Mouse (Mus musculus) intestine, embryonic 14.5 days (tissue): ENCODE measurements at regions not wholly inside any gene's neighbourhood (a gene's known extent, or its start where the extent isn't known, plus 50 kb on each side); places are given as distances from the start of the nearest gene placed in this dataset.

ENCODE experiments used
- ATAC-seq: fragments of 200-750 bp; cut with Nextera tagmentation; replicated peaks from 2 replicates; pipeline ENCODE4 v1.8.0; 2017; ENCODE audit warnings: low read depth, moderate number of reproducible peaks, moderate TSS enrichment, moderate library complexity; ENCODE audit not compliant: low FRiP score, low TSS enrichment
- DNase-seq: peaks from one replicate; pipeline ENCODE4 v3.0.0-alpha.2; 2018; ENCODE audit warnings: low spot score
- H3K27ac ChIP-seq: fragments of 300-500 bp; sonication (generic); 2 replicates; pipeline ENCODE4 v1.5.1; 2014; ENCODE audit warnings: low read depth, mild to moderate bottlenecking, control low read depth
- H3K27me3 ChIP-seq: fragments of 300-500 bp; sonication (generic); replicated peaks from 2 replicates; pipeline ENCODE4 v1.6.1; 2014; ENCODE audit warnings: low read length, control low read depth; ENCODE audit not compliant: control insufficient read depth, insufficient read depth
- H3K36me3 ChIP-seq: fragments of 300-500 bp; sonication (generic); 2 replicates; pipeline ENCODE4 v1.6.1; 2014; ENCODE audit warnings: low read length, control low read depth; ENCODE audit not compliant: control insufficient read depth, insufficient read depth
- H3K4me1 ChIP-seq: fragments of 300-500 bp; sonication (generic); replicated peaks from 2 replicates; pipeline ENCODE4 v1.6.1; 2014; ENCODE audit warnings: low read length, control low read depth, mixed read lengths; ENCODE audit not compliant: control insufficient read depth, insufficient read depth
- H3K4me2 ChIP-seq: fragments of 300-500 bp; sonication (generic); 2 replicates; pipeline ENCODE4 v1.6.1; 2014; ENCODE audit warnings: low read length
- H3K4me3 ChIP-seq: fragments of 300-500 bp; sonication (generic); 2 replicates; pipeline ENCODE4 v1.5.1; 2014; ENCODE audit warnings: low read depth, low read length, control low read depth, mixed read lengths
- H3K9ac ChIP-seq: fragments of 300-500 bp; sonication (generic); 2 replicates; pipeline ENCODE4 v1.6.1; 2014; ENCODE audit warnings: mild to moderate bottlenecking, low read length
- H3K9me3 ChIP-seq: fragments of 300-500 bp; sonication (generic); 2 replicates; pipeline ENCODE4 v1.6.1; 2016; ENCODE audit warnings: low read length, control low read depth; ENCODE audit not compliant: control insufficient read depth
- WGBS: fragments of 180-500 bp; shearing (Covaris S2); extraction: QIAGEN DNeasy Blood & Tissue Kit; methylation state at CpG from one replicate; pipeline ENCODE4 v1.1.7; 2014; 5-methylcytosine and 5-hydroxymethylcytosine counted together

DNA sequence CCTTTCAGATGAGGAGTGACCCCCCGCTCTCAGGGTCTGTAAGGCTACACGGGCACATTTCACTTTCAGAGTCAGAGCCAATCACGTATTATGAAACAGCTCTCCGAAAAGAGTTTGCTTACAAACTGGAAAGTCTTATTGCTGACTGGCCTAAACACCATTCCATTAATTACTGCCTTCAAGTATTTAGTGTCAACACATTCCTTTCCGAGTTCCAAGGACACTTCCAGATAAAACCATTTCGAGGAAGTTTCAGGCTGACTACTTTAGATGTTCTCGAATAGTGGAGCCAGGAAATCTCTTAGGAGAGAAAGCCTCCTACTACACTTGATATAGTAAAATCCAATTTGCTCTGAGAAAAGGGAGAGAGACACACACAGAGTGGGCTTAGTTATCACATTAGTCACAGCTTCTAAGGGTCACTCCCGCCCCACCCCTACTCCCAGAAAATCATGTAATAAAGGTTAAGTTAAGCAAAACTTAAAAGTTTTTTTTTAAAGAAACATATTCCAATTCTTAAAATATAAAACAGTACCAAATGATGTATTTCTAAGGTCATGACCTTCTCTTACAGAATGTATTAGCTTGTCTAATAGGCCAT is 136.3 kb upstream of the Gm4301 start:
- Histone ChIP-seq H3K27me3 (no peaks in the 10 kb centered on the region), H3K27ac (no peak overlapping the region), H3K9ac (no peak overlapping the region), H3K4me3 (no peak overlapping the region), H3K36me3 (no peaks in the 10 kb centered on the region), H3K4me2 (no peak overlapping the region), H3K9me3 (no peaks in the 10 kb centered on the region), H3K4me1 (no peaks in the 10 kb centered on the region)
- ATAC-seq (no peak), DNase-seq (no peak)
- 41% methylated on average over 8 of the region's 8 CpGs for WGBS

DNA sequence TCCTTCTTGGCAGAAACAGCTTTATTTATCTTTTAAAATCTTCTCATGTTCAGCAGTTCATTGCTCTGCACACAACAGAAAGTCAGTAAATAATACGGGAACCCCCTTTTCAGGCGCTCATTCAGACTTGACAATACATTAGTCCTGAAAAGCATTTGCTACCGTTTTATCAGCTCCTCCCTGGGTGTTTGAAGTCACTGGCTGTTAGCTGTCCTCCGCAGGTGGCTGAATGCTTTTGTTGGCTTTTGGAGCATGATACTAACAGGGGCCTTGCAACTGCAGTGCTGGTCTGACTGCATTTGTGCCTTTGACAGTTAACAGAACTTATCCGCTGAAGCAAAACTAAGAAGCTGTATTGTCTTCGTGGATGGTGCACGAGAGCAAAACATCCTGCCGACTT is 135.0 kb upstream of the Gm4301 start:
- Histone ChIP-seq H3K4me1 (no peaks in the 10 kb centered on the region), H3K9ac (no peak overlapping the region), H3K27me3 (no peaks in the 10 kb centered on the region), H3K4me3 (no peak overlapping the region), H3K27ac (no peak overlapping the region), H3K4me2 (no peak overlapping the region), H3K9me3 (no peaks in the 10 kb centered on the region), H3K36me3 (no peaks in the 10 kb centered on the region)
- peak; percentile 51 for DNase-seq
- no peak for ATAC-seq
- 15% methylated on average over 8 of the region's 8 CpGs for WGBS

DNA sequence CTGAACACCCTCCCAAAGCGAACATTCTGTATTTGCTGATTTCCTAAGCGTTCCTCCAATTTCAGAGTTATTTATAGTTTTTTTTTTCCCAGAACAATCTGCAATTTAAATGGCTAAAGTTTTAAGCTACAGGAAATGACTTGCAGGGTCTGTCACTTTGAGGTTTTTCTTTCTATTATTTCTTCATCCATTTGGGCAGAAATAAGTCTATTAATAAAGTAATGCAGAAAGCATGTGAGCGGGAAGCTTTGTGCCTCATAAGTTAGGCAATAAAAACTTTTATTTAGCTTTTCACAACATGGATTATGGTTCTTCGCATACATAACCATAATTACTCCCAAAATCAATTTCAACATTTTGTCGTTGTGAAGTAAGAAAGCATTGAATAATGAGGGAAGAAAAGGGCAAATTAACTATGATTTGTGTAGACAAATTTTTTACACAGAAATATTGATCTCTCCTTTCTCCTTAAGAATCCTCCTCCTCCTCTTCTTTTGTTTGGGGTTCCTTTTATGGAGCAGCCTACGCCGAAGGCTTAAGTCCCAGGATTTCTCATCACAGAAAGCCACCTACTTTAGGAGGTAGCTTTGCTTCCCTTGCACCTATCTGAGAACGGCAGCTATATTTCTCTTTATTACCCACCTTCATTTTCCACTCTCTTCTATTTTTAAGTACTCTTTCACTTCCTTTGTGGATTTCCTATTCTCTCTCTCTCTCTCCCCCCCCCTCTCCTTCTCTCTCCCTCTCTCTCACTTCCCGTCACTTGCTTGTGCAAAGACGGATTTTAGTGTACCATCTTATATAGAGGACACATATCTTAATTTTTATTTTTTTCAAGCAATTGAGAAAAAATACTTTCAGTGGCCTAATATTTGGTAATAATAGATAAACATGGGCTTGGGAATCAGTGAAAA is 128.6 kb upstream of the Gm4301 start:
- WGBS, result 85% methylated on average over 10 of the region's 10 CpGs
- no peaks in the 10 kb centered on the region for H3K4me1 ChIP-seq
- H3K9ac ChIP-seq, result no peak overlapping the region
- H3K27ac ChIP-seq, result no peak overlapping the region
- H3K4me3 ChIP-seq, result no peak overlapping the region
- no peaks in the 10 kb centered on the region for H3K27me3 ChIP-seq
- H3K36me3 ChIP-seq, result no peaks in the 10 kb centered on the region
- H3K9me3 ChIP-seq, result no peaks in the 10 kb centered on the region
- DNase-seq (no peak), ATAC-seq (no peak)
- no peak overlapping the region for H3K4me2 ChIP-seq

DNA sequence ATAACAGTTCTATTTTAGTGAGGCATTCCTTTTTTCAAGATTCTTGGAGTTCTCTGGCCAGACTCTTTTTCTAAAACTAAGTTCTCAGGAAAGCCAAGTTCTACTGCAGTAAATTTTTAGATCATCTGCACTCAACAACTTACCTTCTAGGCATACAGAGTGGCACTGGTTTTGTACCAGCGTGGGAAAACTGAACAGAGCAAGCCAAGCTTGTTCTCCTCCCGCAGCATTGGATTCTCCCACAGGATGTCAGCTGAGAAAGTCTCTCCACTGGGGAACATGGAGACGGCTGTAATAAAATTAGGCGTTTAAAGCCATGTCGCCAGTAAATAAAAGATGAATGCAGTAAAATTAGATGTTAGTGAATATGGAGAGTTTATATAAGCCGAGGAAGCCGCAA is 124.8 kb upstream of the Gm4301 start:
- no peak overlapping the region for H3K4me2 ChIP-seq
- no peaks in the 10 kb centered on the region for H3K4me1 ChIP-seq
- ATAC-seq (no peak), DNase-seq (no peak)
- H3K4me3 ChIP-seq, result no peak overlapping the region
- H3K36me3 ChIP-seq, result no peaks in the 10 kb centered on the region
- no peak overlapping the region for H3K27ac ChIP-seq
- H3K9me3 ChIP-seq, result no peaks in the 10 kb centered on the region
- no peak overlapping the region for H3K9ac ChIP-seq
- no peaks in the 10 kb centered on the region for H3K27me3 ChIP-seq
- 37% methylated on average over 7 of the region's 7 CpGs for WGBS

DNA sequence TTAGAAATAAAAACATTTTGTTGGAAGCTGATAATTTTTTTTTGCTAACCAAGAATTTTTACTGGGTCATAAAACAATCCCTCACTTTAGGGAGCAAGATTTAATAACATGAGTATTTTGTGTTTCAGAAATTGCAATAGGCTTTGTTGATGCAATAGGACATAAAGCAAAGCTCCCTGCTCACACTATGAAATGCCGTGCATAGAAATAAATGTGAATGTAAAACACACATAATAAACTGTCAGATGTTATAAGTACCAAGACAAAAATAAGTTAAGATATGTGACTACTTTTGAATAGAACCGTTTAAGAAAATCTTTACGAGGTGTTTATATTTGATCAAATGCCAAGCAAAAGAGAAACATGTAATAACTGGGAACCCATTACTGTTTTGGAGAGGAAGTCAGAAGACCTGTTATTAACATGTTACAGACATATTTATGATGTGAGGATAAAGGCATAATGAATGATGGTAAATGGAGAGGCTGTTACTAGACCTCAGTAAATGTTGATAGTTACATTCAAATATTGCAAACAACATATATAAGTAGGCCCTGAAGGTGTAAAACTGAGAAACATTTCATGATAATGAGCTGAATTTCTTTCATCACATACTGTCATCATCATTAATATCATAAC is 110.9 kb upstream of the Gm4301 start:
- ATAC-seq, result no peak
- H3K27ac ChIP-seq, result no peak overlapping the region
- 62% methylated on average over 3 of the region's 3 CpGs for WGBS
- H3K4me2 ChIP-seq, result no peak overlapping the region
- no peaks in the 10 kb centered on the region for H3K4me1 ChIP-seq
- no peaks in the 10 kb centered on the region for H3K36me3 ChIP-seq
- H3K27me3 ChIP-seq, result no peaks in the 10 kb centered on the region
- no peak overlapping the region for H3K9ac ChIP-seq
- no peak for DNase-seq
- no peak overlapping the region for H3K4me3 ChIP-seq
- no peaks in the 10 kb centered on the region for H3K9me3 ChIP-seq

DNA sequence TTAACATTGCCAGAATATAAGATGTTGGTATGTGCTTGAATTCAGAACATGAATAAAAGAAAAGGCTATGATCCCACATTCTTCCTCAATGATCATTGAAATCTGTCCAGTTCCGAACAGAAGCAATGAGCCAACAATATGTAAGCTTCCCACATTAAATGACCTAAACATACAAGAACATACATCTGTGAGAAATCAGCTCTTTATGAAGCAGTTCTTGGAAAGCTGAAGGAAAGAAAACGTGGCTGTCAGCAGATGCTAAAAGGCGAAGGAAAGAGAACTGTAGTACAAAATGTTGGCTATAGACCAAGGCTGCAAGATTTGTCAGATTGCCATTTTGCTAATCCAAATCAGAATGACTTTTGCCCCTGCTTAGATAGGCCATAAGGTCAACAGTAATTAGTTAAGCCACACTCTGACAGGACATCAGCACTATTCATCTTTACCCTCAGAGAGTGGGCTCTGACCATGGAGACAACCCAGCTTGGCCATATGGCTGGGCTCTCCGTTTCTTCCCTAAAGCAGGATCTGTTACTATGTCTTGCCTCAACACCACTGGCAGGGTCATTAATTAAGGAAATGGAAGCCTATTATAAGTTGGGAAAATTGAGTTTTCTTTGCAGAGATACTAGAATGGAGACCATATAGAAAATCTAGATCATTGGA is 76.1 kb upstream of the Gm4301 start:
- no peak for DNase-seq
- no peaks in the 10 kb centered on the region for H3K9me3 ChIP-seq
- ATAC-seq, result no peak
- no peaks in the 10 kb centered on the region for H3K36me3 ChIP-seq
- no peaks in the 10 kb centered on the region for H3K27me3 ChIP-seq
- H3K27ac ChIP-seq, result no peak overlapping the region
- no peak overlapping the region for H3K4me2 ChIP-seq
- no peak overlapping the region for H3K4me3 ChIP-seq
- H3K9ac ChIP-seq, result no peak overlapping the region
- 66% methylated on average over 4 of the region's 4 CpGs for WGBS
- H3K4me1 ChIP-seq, result no peaks in the 10 kb centered on the region

DNA sequence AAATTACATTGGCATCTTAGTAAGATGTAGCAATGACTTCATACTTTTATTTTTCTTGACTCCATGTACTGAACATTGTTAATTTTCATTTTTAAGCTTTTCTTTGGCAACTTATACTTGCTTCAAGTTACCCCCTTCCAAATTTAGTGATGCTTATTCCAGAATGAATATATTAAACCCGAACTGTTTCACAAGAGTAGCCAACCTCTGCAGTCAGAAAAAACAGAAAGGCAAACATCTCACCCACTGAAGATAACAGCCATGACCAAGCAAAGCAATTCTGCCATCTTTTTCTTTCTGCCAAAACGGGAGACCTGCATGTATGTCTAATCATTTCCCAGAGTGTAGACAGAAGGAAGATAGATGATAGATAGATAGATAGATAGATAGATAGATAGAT is 72.0 kb upstream of the Gm4301 start:
- 65% methylated on average over 2 of the region's 2 CpGs for WGBS
- H3K27me3 ChIP-seq, result no peaks in the 10 kb centered on the region
- H3K27ac ChIP-seq, result no peak overlapping the region
- ATAC-seq, result no peak
- no peak overlapping the region for H3K4me2 ChIP-seq
- H3K36me3 ChIP-seq, result no peaks in the 10 kb centered on the region
- H3K4me3 ChIP-seq, result no peak overlapping the region
- H3K9ac ChIP-seq, result no peak overlapping the region
- no peaks in the 10 kb centered on the region for H3K4me1 ChIP-seq
- no peaks in the 10 kb centered on the region for H3K9me3 ChIP-seq
- no peak for DNase-seq

DNA sequence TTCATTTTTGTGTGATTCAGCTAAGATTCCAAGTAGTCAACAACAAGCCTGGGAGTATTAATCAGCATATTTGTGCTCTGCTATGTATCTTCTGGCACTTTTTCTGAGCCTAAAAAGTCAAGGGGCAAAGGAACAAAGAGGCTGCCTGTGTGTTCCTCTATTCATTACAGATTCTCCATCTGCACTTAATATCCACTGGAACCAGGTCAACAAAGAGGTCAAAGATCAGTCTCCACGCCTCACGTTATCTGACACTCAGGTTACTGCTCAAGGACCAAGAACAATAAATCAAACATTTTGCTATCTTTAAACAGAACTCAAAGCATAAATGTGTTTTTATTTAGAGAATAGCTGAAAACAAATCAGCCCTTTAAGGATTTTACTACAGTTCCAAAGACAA is 71.4 kb upstream of the Gm4301 start:
- H3K4me2 ChIP-seq, result no peak overlapping the region
- no peak for DNase-seq
- H3K27ac ChIP-seq, result no peak overlapping the region
- 9% methylated on average over 2 of the region's 2 CpGs for WGBS
- H3K4me3 ChIP-seq, result no peak overlapping the region
- no peaks in the 10 kb centered on the region for H3K9me3 ChIP-seq
- H3K4me1 ChIP-seq, result no peaks in the 10 kb centered on the region
- H3K27me3 ChIP-seq, result no peaks in the 10 kb centered on the region
- no peak for ATAC-seq
- no peak overlapping the region for H3K9ac ChIP-seq
- H3K36me3 ChIP-seq, result no peaks in the 10 kb centered on the region
